Mouse (Mus musculus): ENCODE results near the gene Gm10295. TPM values are rescaled to one million over a fixed set of nuclear protein-coding genes. Genes with fewer than 3 reads are reported as not detected.

The Gm10295 gene
- total RNA-seq, 1 experiment from 2014 or later, result not detected

DNA sequence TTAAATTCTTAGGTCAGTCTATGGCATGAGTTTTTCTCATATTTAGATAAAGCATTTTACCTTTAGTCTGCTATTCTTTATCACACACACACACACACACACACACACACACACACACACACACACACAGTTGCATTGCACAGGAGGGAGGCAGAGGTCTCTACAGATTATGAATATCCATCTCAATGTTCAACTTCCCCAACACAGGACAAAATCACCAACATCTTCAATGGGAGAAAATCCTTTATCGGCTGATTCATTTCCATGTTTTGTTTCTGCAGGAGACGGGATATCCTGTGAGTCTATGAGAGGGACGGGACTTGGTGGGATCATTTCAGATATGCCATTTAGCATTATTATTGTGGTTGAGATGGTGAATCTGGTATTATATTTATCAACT is 18.8 kb upstream of the Gm10295 start:
- ATAC-seq (replicated peaks; ENCODE audit: insufficient number of reproducible peaks, low FRiP score, low TSS enrichment, poor library complexity, severe bottlenecking), result no peak

- no peak for ATAC-seq (replicated peaks; ENCODE audit: insufficient number of reproducible peaks, low FRiP score, low TSS enrichment, poor library complexity, severe bottlenecking)
These were observed 17.4 kb upstream of the Gm10295 start for GRCm38 (mm10) chr7:71368543-71369181.

- no peak for ATAC-seq (replicated peaks; ENCODE audit: insufficient number of reproducible peaks, low FRiP score, low TSS enrichment, poor library complexity, severe bottlenecking)
These were observed 4.3 kb upstream of the Gm10295 start for GRCm38 (mm10) chr7:71355596-71355995.

DNA sequence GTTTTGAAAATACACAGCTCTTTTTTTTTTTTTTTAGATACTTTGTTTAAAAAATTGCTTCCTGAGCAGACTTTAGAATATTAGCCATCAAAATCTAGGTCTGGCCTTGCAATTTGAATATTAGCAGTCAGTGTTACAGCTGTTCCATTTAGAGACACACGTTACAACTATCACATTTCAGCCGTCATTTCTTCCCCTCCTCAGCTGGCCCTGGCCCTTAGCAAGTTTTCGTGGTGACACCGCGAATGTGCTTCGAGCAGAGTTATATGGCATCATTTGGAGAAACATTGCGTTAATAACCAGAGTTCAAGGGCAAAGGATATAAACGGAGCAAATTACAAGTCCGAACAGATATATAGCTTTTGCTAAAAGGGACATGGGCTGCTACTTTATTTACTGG is 2.4 kb downstream of the Gm10295 start:
- no peak for ATAC-seq (replicated peaks; ENCODE audit: insufficient number of reproducible peaks, low FRiP score, low TSS enrichment, poor library complexity, severe bottlenecking)

DNA sequence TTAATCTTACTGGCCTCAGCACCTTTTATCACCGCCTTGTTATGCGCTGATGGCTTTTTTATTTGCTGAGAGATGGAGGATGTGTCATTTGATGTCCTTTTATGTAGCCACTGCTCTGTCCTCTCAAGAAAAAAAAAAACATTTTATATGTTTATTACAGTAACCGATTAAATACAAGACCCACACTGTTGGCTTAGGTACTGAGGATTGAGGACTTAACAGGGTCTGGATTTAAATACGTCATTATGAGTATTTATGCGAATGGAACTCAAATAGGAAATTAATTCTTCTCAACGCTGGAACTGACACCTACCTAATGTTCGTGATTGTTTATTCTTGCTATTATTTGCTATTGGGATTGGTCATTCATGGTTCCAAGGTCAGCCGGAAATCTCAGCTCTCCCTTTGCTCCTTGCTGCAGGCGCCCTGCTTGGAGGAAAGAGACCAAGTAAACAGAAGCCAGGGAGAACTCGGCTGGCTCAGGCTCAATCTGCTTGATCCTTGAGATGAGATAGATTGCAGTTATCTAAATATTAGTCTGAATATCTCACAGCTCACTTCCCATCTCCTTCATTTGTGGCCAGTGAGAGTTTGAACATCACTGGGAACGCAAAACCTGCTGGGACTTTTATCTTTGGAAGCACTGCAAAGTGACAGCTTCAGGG is 26.2 kb downstream of the Gm10295 start:
- no peak for ATAC-seq (replicated peaks; ENCODE audit: insufficient number of reproducible peaks, low FRiP score, low TSS enrichment, poor library complexity, severe bottlenecking)

DNA sequence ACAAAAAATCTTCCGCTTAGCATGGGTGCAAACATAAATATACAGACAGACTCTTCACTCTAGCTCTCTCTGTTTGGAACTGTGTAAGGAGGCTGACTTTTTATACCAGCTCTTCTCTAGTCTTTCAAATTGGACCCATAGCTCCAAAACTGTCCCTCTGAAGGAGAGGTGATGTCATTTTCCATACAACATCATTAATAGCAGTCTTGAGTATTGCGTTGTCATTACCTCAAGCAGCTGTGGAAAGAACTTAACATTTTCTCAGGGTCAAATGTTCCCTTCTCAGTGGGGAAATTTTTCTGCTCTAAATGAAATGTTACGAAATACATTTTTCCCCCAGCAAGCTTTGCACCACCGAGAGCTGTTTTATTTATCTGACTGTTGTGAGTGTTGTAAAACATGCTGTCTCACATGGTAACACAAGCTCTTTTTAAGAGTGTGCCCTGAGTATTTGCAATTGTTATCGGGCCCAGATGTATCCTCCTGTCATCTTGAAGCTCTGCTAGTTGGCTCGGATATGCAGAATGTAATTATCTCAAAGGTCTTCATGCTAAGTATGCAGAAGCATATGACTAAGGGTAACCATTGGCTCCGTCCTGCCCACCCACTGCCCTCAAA is 38.0 kb downstream of the Gm10295 start:
- no peak for ATAC-seq (replicated peaks; ENCODE audit: insufficient number of reproducible peaks, low FRiP score, low TSS enrichment, poor library complexity, severe bottlenecking)

GRCm38 (mm10) chr7:71312375-71312774 is 38.9 kb downstream of the Gm10295 start:
- ATAC-seq (replicated peaks; ENCODE audit: insufficient number of reproducible peaks, low FRiP score, low TSS enrichment, poor library complexity, severe bottlenecking), result no peak

DNA sequence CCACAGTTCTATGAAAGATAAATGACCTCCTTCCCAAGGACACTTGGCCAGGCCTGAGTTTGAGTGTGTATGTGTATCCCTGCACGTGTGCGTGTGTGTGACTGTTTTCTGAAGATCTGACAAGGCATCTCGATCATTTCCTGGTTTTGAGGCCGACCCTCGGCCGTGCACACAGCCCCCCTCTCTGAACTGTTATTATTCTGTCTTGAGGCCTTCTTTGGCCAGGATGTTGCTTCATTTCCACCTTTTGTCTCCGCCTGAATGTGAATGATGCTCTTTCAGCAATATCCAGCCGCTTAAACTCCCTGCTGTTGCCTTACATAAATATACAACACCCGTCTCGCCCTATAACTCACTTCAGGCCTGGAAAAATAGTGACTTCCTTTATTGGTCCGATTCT is 39.9 kb downstream of the Gm10295 start:
- ATAC-seq (replicated peaks; ENCODE audit: insufficient number of reproducible peaks, low FRiP score, low TSS enrichment, poor library complexity, severe bottlenecking), result no peak

DNA sequence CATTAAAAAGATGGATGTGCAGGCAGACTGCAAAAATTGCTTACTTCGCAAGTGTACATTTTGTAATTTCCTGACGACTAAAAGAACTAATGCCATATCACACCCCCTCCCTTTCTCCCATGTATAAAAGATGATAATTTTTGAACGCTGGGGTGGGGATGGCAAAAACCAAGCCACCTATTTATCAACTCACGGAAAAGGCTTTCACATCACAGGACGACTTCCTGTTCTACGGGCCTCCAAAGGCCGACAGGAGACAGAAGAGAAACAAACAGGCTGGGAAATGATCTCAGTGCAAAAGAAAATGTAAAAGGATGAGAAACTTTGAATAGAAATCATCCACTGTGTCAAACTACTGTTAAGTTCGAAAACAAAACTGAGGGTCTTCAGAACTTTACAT is 43.2 kb downstream of the Gm10295 start:
- no peak for ATAC-seq (replicated peaks; ENCODE audit: insufficient number of reproducible peaks, low FRiP score, low TSS enrichment, poor library complexity, severe bottlenecking)

DNA sequence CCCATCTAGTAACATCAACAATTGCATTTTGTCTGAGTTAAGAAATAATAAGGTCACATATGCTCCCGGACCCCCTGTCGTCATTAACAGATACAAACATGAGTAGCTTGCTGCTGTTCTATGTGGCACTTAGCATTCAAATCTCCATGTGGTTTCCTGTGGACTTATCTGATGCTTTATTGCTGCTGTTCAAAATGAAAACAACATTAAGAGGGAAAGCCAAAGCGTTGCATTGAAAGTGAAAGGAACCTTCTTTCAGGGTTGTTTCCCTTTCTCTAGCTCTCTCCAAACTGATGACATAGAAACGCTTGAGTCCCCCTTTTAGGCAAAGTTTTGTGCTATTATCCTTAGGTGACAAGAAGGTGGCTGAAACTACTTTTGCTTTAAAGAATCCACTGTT is 48.6 kb downstream of the Gm10295 start:
- ATAC-seq (replicated peaks; ENCODE audit: insufficient number of reproducible peaks, low FRiP score, low TSS enrichment, poor library complexity, severe bottlenecking), result no peak

Data from monocyte, adult 5-6 weeks (primary cell).